Mouse (Mus musculus): ENCODE data around the gene Rab17. TPM values are rescaled to one million over a fixed set of nuclear protein-coding genes. Genes with fewer than 3 reads are reported as not detected.

The Rab17 gene
- polyA plus RNA-seq, 1 experiment from 2014 or later: 21.3 TPM

DNA sequence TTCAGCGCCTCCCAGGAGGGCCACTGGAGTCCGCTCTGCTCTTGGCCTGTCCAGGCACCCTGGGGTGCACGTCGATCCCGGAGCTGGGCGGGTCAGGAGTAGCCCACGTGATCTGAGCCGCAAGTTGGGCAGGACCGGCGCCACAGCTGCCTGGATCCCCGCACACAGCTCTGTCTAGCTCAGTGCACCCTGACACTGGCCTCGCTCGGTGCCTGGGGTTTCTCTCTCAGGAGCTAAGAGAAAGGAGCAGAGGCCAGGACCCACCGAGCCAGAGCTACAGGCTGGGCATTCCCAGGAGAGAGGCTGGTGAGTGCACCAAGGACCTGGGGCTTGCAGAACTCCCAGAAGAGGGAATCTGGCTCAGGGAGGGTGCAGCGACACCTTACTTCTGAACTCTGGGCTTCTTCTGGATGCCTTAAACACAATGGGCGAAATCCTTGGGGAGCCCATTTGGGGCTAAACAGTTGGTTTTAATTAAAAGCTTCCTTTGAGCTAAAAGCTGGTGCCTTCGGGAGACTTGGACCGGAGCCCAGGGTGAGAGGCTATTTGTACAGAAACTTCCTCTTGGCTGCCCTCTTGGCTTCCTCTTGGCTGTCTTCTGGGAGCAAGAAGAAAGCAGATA lies 54.4 kb downstream of the Rab17 start, which contains the start of gene Mlph:
Gene Mlph (plus strand): TSS at position 138 of the 622 bp plus-strand sequence.
- peak; percentile 49 for DNase-seq (ENCODE audit: low spot score)
- 0 out of 2 replicates have a peak within 1 kb of the TSS, but pooled peaks have one; percentile 7 for H3K4me3 ChIP-seq (replicated peaks; ENCODE audit: low read depth, low read length)
- no peaks in the 10 kb centered on the region; the same call in 1 of the 2 replicates for H3K9me3 ChIP-seq (replicated peaks; ENCODE audit: low read length)
- H3K4me1 ChIP-seq (replicated peaks; ENCODE audit: insufficient read depth, low read length): peaks cover 10% of the 10 kb centered on the region; the same call in 1 of the 2 replicates
- no peak within 1 kb of the TSS for H3K27ac ChIP-seq
- peak within 1 kb of the TSS; percentile 50 for H3K4me2 ChIP-seq (ENCODE audit: low read length)
- peak within 1 kb of the TSS; percentile 27; the same call in 1 of the 2 replicates for H3K9ac ChIP-seq (ENCODE audit: low read depth, low read length)
- no peak for TF ChIP-seq CTCF (IDR thresholded peaks at IDR 0.05; ENCODE audit: low read depth)
- no peaks in the 10 kb centered on the region for H3K27me3 ChIP-seq (ENCODE audit: insufficient read depth, low read length)
- 13% methylated on average over 18 of the region's 18 CpGs for WGBS
- H3K36me3 ChIP-seq (ENCODE audit: insufficient read depth, low read length): no peaks in the 10 kb centered on the region
- peak; percentile 66; the same call in 1 of the 2 replicates for ATAC-seq (replicated peaks; ENCODE audit: low FRiP score, low read depth)

DNA sequence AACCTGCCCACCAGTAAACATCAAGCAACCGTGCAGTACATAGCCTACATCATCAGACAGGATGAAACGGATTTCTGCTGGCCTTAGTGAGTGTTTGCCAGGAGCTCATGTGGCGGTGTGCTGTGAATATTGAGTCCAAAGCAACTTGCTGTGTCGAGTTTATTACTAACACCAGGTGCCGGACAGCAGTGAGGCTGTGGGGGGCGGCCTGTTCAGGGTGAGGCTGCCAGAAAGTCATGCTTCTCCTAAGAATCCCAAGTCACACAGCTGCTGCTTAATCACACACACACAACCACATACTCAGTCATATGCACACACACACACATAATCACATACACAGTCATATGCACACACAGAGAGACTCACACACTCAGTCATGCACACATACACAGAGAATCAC lies 56.2 kb downstream of the Rab17 start:
- no peak overlapping the region for H3K27ac ChIP-seq
- no peaks in the 10 kb centered on the region for H3K36me3 ChIP-seq (ENCODE audit: insufficient read depth, low read length)
- no peak for TF ChIP-seq CTCF (IDR thresholded peaks at IDR 0.05; ENCODE audit: low read depth)
- 65% methylated on average over 6 of the region's 6 CpGs for WGBS
- H3K9ac ChIP-seq (ENCODE audit: low read depth, low read length): no peak overlapping the region
- H3K4me1 ChIP-seq (replicated peaks; ENCODE audit: insufficient read depth, low read length): peaks cover 18% of the 10 kb centered on the region; the same call in 1 of the 2 replicates
- H3K4me2 ChIP-seq (ENCODE audit: low read length): no peak overlapping the region
- no peaks in the 10 kb centered on the region for H3K9me3 ChIP-seq (replicated peaks; ENCODE audit: low read length)
- no peak for DNase-seq (ENCODE audit: low spot score)
- H3K27me3 ChIP-seq (ENCODE audit: insufficient read depth, low read length): no peaks in the 10 kb centered on the region
- no peak overlapping the region for H3K4me3 ChIP-seq (replicated peaks; ENCODE audit: low read depth, low read length)
- ATAC-seq (replicated peaks; ENCODE audit: low FRiP score, low read depth): no peak

DNA sequence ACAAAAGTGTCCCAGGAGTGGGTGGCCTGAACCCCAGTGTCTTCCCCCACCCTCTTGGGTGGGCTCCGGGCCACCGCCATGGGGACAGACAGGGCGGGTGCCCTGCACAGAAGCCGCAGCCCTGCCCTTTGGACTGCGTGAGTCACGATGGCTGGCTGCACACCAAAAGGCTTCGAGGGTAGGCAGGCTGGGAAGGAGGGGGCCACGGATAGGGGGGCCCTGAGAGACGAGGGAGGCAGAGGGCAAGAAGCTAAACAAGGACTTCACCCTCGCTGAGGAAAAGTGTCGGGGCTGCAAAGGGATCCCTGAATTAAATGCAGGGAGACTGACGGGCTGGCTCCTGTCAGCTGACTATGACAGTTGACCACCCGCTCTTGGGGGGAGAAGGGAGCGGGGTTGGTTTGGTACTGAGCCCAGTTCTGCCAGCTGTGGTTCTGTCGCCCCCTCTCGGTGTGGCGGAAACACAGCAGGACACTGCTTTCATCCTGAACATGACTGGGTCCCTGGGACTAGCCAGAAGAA lies 59.8 kb downstream of the Rab17 start:
- DNase-seq (ENCODE audit: low spot score) (peak; percentile 47), ATAC-seq (replicated peaks; ENCODE audit: low FRiP score, low read depth) (peak; percentile 38; the same call in 1 of the 2 replicates)
- Histone ChIP-seq H3K4me1 (replicated peaks; ENCODE audit: insufficient read depth, low read length) (peaks cover 10% of the 10 kb centered on the region; the same call in 1 of the 2 replicates), H3K9ac (ENCODE audit: low read depth, low read length) (no peak overlapping the region), H3K36me3 (ENCODE audit: insufficient read depth, low read length) (no peaks in the 10 kb centered on the region), H3K27ac (0 out of 2 replicates have a peak overlapping the region, but pooled peaks have one; percentile 39), H3K4me2 (ENCODE audit: low read length) (peak overlapping the region; percentile 34), H3K4me3 (replicated peaks; ENCODE audit: low read depth, low read length) (no peak overlapping the region), H3K9me3 (replicated peaks; ENCODE audit: low read length) (no peaks in the 10 kb centered on the region), H3K27me3 (ENCODE audit: insufficient read depth, low read length) (no peaks in the 10 kb centered on the region)
- TF ChIP-seq CTCF (IDR thresholded peaks at IDR 0.05; ENCODE audit: low read depth): peak; percentile 55
- 26% methylated on average over 17 of the region's 17 CpGs for WGBS

DNA sequence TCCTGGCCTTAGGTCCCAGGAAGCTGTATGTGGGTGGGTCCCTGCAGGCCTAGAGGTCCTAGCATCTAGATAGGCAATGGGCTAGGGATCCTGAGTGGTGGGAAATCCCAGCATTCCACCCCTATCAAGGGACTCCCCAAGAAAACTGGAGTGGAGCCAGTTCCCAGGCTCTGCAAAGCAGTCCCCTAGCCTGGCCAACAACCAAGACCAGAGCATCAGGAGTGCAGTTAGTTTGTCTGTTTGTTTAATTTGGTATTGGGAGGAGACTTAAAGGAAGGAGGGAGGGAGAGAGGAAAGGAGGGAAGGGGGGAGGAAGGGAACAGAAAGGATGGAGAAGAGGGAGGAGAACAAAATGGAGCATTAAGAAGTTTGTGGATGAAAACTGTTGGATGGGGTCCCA lies 60.3 kb downstream of the Rab17 start:
- DNase-seq (ENCODE audit: low spot score) (peak; percentile 74), ATAC-seq (replicated peaks; ENCODE audit: low FRiP score, low read depth) (no peak)
- Histone ChIP-seq H3K36me3 (ENCODE audit: insufficient read depth, low read length) (no peaks in the 10 kb centered on the region), H3K4me3 (replicated peaks; ENCODE audit: low read depth, low read length) (no peak overlapping the region), H3K9ac (ENCODE audit: low read depth, low read length) (no peak overlapping the region), H3K4me1 (replicated peaks; ENCODE audit: insufficient read depth, low read length) (peaks cover 8% of the 10 kb centered on the region; the same call in 1 of the 2 replicates), H3K9me3 (replicated peaks; ENCODE audit: low read length) (no peaks in the 10 kb centered on the region), H3K27ac (0 out of 2 replicates have a peak overlapping the region, but pooled peaks have one; percentile 39), H3K4me2 (ENCODE audit: low read length) (peak overlapping the region; percentile 34), H3K27me3 (ENCODE audit: insufficient read depth, low read length) (no peaks in the 10 kb centered on the region)
- TF ChIP-seq CTCF (IDR thresholded peaks at IDR 0.05; ENCODE audit: low read depth): no peak

Other genes with a start within 250 kb of the Rab17 start
- gene Col6a3, start 125.7 kb downstream of the Rab17 start, polyA plus RNA-seq (2015; fragmentation: Nextera tagmentation; extraction: Ambion mirVana): 19.9 and 24.3 TPM in 2 replicates
- 0.34 and 0.93 TPM in 2 replicates for gene Mlph, start 54.6 kb downstream of the Rab17 start, polyA plus RNA-seq (2015; fragmentation: Nextera tagmentation; extraction: Ambion mirVana)
- not detected in 2 replicates for gene Prlh, start 16.6 kb downstream of the Rab17 start, polyA plus RNA-seq (2015; fragmentation: Nextera tagmentation; extraction: Ambion mirVana)
- 46.3 and 56.9 TPM in 2 replicates for gene Lrrfip1, start 29.1 kb upstream of the Rab17 start, polyA plus RNA-seq (2015; fragmentation: Nextera tagmentation; extraction: Ambion mirVana)
- gene Rbm44, start 175.4 kb upstream of the Rab17 start, polyA plus RNA-seq (2015; fragmentation: Nextera tagmentation; extraction: Ambion mirVana): 0.20 and 0.28 TPM in 2 replicates
- gene Ramp1, start 210.2 kb upstream of the Rab17 start, polyA plus RNA-seq (2015; fragmentation: Nextera tagmentation; extraction: Ambion mirVana): 2.1 and 2.5 TPM in 2 replicates